Mouse (Mus musculus) ES-E14 (cell line): ENCODE measurements around the gene Cadps2.

Source experiments
- CHD2 ChIP-seq: IDR thresholded peaks from 2 replicates; pipeline ENCODE4 v1.6.1; 2014; ENCODE audit warnings: mild to moderate bottlenecking, low read depth, low read length, inconsistent platforms
- HCFC1 ChIP-seq: IDR thresholded peaks from 2 replicates; pipeline ENCODE4 v1.6.1; 2012; ENCODE audit warnings: low read length, inconsistent platforms, borderline replicate concordance; ENCODE audit not compliant: insufficient read depth
- MAFK ChIP-seq: IDR thresholded peaks from 2 replicates; pipeline ENCODE4 v1.6.1; 2014; ENCODE audit warnings: mild to moderate bottlenecking, low read depth, low read length, inconsistent platforms; ENCODE audit not compliant: insufficient read depth

DNA sequence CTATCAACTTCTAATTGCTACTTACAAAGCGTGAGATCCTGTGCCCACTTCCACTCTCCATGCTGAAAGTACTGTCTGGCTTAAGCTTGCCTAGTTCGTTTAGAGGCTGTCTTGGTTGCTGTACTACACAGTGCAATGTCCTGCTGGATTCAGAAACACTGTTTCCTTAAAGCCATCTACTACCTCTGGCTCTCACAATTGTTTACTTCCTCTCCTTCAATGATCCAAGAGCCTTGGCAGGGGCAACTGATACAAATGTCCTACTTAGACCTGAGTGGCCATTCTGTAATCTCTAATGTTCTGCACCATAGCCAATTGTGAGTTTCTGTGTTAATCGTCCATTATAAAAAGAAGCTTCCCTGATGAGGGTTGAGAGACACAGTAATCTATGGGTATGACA, 47.4 kb downstream of the Cadps2 start:
- TF ChIP-seq MAFK (no peak), HCFC1 (no peak), CHD2 (no peak)
